In the genomic region with DNA sequence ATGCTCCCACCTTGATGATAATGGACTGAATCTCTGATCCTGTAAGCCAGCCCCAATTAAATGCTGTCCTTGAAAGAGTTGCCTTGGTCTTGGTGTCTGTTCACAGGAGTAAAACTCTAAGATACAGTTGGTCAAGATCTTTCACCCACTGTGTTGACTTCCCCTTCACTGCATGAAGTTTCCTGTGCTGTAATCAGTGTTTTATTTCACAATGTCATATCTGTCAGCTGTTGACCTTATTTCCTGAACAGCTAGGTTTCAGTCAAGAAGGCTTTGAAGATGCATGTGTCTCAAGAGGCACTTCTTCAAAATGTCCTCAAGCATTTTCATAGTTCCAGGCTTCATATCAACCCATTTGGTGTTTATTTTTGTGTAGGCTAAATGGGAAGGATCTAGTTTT, we compare ENCODE assay signal across 24 mouse cellular contexts.
A peak's percentile ranks its signal among the peaks of the same experiment; 100 is the strongest.
DNase-seq lines count a peak whose midpoint lies in the region; ATAC-seq and TF ChIP-seq lines count a peak whose summit lies in the region.
"Had no signal": no experiment of that assay in that cellular context is flagged by ENCODE, and none has a peak within 500 bp of the region (broad histone marks: within the 10 kb centered on the region; RNA-seq: fewer than 3 reads in every experiment).

No protein-coding gene starts in this region.

- TF ChIP-seq CTCF in intestine, postnatal 0 days (IDR thresholded peaks at IDR 0.05; ENCODE audit: low read depth), result no peak

- H3K36me3 ChIP-seq in intestine, postnatal 0 days (ENCODE audit: control insufficient read depth, insufficient read depth), result no peaks in the 10 kb centered on the region
- H3K36me3 ChIP-seq: forebrain, embryonic 10.5 days; heart, embryonic 12.5 days; heart, embryonic 15.5 days; hindbrain, embryonic 15.5 days had no signal

- no peaks in the 10 kb centered on the region for H3K27me3 ChIP-seq in intestine, postnatal 0 days (replicated peaks; ENCODE audit: control insufficient read depth, insufficient read depth, low read length)
- H3K27me3 ChIP-seq: forebrain, embryonic 13.5 days; heart, embryonic 12.5 days; heart, embryonic 15.5 days; hindbrain, embryonic 15.5 days had no signal

- no peak overlapping the region for H3K4me2 ChIP-seq in intestine, postnatal 0 days (replicated peaks; ENCODE audit: low read depth)
- H3K4me2 ChIP-seq: forebrain, embryonic 13.5 days; heart, embryonic 12.5 days; heart, embryonic 15.5 days; hindbrain, embryonic 15.5 days had no signal

- no peak overlapping the region for H3K9ac ChIP-seq in intestine, postnatal 0 days (ENCODE audit: low read depth, low read length)
- H3K9ac ChIP-seq: forebrain, embryonic 13.5 days; heart, embryonic 12.5 days; heart, embryonic 15.5 days; hindbrain, embryonic 15.5 days had no signal

- no peak overlapping the region for H3K4me3 ChIP-seq in intestine, postnatal 0 days (ENCODE audit: low read depth, low read length)
- H3K4me3 ChIP-seq: forebrain, embryonic 10.5 days; forebrain, embryonic 13.5 days; heart, embryonic 12.5 days; heart, embryonic 15.5 days; hindbrain, embryonic 15.5 days had no signal

- 0 out of 2 replicates have a peak, but pooled peaks cover 3% of the 10 kb centered on the region for H3K4me1 ChIP-seq in intestine, postnatal 0 days (replicated peaks; ENCODE audit: control insufficient read depth, insufficient read depth, low read length)
- H3K4me1 ChIP-seq: heart, embryonic 12.5 days; heart, embryonic 15.5 days had no signal

- ATAC-seq in granulocyte monocyte progenitor cell, adult 5-6 weeks (replicated peaks; ENCODE audit: poor library complexity, severe bottlenecking), result peak; percentile 100
- ATAC-seq in megakaryocyte progenitor cell, adult 5-6 weeks (replicated peaks; ENCODE audit: poor library complexity), result peak; percentile 100
- ATAC-seq in intestine, postnatal 0 days, result no peak
- ATAC-seq: activated CD4-positive, CD25-positive, alpha-beta regulatory T cell, adult 4 months; forebrain, embryonic 13.5 days; forebrain, embryonic 16.5 days had no signal

- H3K27ac ChIP-seq in intestine, postnatal 0 days (ENCODE audit: low read depth, low read length), result no peak overlapping the region
- H3K27ac ChIP-seq: forebrain, embryonic 10.5 days; forebrain, embryonic 13.5 days; heart, embryonic 15.5 days; hindbrain, embryonic 15.5 days had no signal

- DNase-seq in lung, postnatal 36 days, result peak; percentile 2
- no peak for DNase-seq in lung, postnatal 14 days
- no peak for DNase-seq in layer of hippocampus, adult 11-12 months (ENCODE audit: low spot score)
- DNase-seq: adrenal gland, adult 8-10 months; adrenal gland, postnatal 25 days; cerebellum, adult 11-12 months; cerebellum, adult 8-10 months; cerebellum, postnatal 10 days; cerebellum, postnatal 36 days; gastrocnemius, postnatal 10 days; gastrocnemius, postnatal 36 days; heart, adult 18-20 months; heart, postnatal 10 days; heart, postnatal 36 days had no signal

- H3K9me3 ChIP-seq in intestine, postnatal 0 days (ENCODE audit: control insufficient read depth), result no peaks in the 10 kb centered on the region
- H3K9me3 ChIP-seq: forebrain, embryonic 10.5 days; forebrain, embryonic 13.5 days; heart, embryonic 12.5 days; heart, embryonic 15.5 days; hindbrain, embryonic 15.5 days had no signal
